Mouse (Mus musculus): ENCODE measurements around the gene Gnaq.
A peak's percentile ranks its signal among the peaks of the same experiment; 100 is the strongest.

The Gnaq gene

GRCm38 (mm10) chr19:16379687-16380086 lies 247.1 kb downstream of the Gnaq start:
- DNase-seq: no peak

GRCm38 (mm10) chr19:16382392-16382791 lies 249.8 kb downstream of the Gnaq start:
- no peak for DNase-seq

- DNase-seq: no peak
These were observed 250.5 kb downstream of the Gnaq start for GRCm38 (mm10) chr19:16383127-16383526.

GRCm38 (mm10) chr19:16384094-16384493 lies 251.5 kb downstream of the Gnaq start:
- DNase-seq: no peak

- no peak for DNase-seq
These were observed 252.3 kb downstream of the Gnaq start for GRCm38 (mm10) chr19:16384957-16385356.

- no peak for DNase-seq
These were observed 253.9 kb downstream of the Gnaq start for GRCm38 (mm10) chr19:16386514-16386913.

- DNase-seq: no peak
These were observed 257.7 kb downstream of the Gnaq start for GRCm38 (mm10) chr19:16390192-16390795.

GRCm38 (mm10) chr19:16394381-16394780 lies 261.8 kb downstream of the Gnaq start:
- DNase-seq: no peak

- no peak for DNase-seq
These were observed 270.5 kb downstream of the Gnaq start for GRCm38 (mm10) chr19:16403101-16403500.

GRCm38 (mm10) chr19:16407727-16408126 lies 275.1 kb downstream of the Gnaq start:
- DNase-seq: no peak

GRCm38 (mm10) chr19:16411302-16411701 lies 278.7 kb downstream of the Gnaq start:
- DNase-seq: no peak

- no peak for DNase-seq
These were observed 285.5 kb downstream of the Gnaq start for GRCm38 (mm10) chr19:16418086-16418663.

GRCm38 (mm10) chr19:16425596-16425995 lies 293.0 kb downstream of the Gnaq start:
- no peak for DNase-seq

- no peak for DNase-seq
These were observed 298.7 kb downstream of the Gnaq start for GRCm38 (mm10) chr19:16431368-16431767.

GRCm38 (mm10) chr19:16434879-16435278 lies 302.2 kb downstream of the Gnaq start:
- no peak for DNase-seq

- DNase-seq: peak; percentile 64 to 68
These were observed 303.1 kb downstream of the Gnaq start, which contains the start of gene Gna14 for GRCm38 (mm10) chr19:16435531-16436231. Gene Gna14, plus strand, starts transcription at chr19:16435762.

GRCm38 (mm10) chr19:16436335-16437169 lies 303.9 kb downstream of the Gnaq start:
- peak; percentile 8 to 14 for DNase-seq

Data from thymus, postnatal 36 days (tissue).